Mouse (Mus musculus): ENCODE results near the gene Orc5.

The Orc5 gene
- long read RNA-seq, experiment 1, transcript Orc5-201 (14 exons, 2,103 nt), result major isoform, 14 of 21 reads
- long read RNA-seq, experiment 1, partial matches to known transcripts, result 1 of 21 reads
- long read RNA-seq, experiment 1, other reads (novel, unspliced or antisense), result 6 of 21 reads
- long read RNA-seq, experiment 2, partial matches to known transcripts, result 3 of 11 reads
- long read RNA-seq, experiment 2, other reads (novel, unspliced or antisense), result 3 of 11 reads

GRCm38 (mm10) chr5:22550033-22550551 is at the start of gene Orc5:
Orc5 (minus strand) TSS chr5:22550429.
- intact Hi-C loops (cut with DNase I), result no loop called here

DNA sequence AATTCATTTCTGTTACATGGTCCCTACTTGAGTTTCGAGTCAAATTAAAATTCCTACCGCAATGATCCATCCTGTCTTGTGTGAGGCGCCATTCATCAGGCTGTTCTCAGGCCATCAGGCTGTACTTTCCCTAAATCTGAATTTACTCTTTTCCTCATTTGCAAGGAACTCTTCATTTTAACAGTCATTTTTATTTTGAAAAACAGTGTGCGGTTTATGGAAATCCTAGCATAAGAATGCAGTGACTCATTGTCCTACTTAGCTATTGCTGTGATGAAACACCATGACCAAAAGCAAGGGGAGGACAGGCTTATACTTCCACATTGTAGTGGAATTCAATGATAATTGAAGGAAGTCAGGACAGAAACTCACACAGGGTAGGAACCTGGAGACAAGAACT is 46.8 kb upstream of the Orc5 start:
- intact Hi-C loops (cut with DNase I), result no loop called here

- intact Hi-C loops (cut with DNase I), result no loop called here
These were observed 39.2 kb upstream of the Orc5 start for GRCm38 (mm10) chr5:22589370-22589966.

GRCm38 (mm10) chr5:22587492-22587891 is 37.3 kb upstream of the Orc5 start:
- intact Hi-C loops (cut with DNase I), result no loop called here

- intact Hi-C loops (cut with DNase I), result loop anchor here (5.0 kb wide), 1 partner anchor 643 kb away; no protein-coding TSS in a partner anchor
These were observed 34.3 kb upstream of the Orc5 start for GRCm38 (mm10) chr5:22584556-22584955.

DNA sequence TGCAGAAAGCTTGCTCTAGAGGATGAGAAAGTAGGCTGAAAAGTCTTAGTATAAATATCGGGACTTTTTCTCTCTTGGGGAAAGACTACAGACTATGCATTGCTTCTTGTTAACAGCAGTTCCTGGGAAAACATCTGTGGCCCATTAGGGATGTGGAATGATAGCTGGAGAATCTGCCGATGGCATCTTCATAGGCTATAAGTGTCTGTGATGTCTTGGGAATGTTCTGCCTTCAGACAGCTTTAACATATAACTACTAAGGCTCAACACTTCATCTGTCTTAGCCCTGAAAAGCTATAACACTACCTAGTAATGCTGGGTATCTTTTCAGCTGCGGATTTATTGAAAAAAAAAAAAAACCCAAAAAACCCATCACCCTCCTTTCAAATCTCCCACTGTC is 27.8 kb upstream of the Orc5 start:
- intact Hi-C loops (cut with DNase I), result no loop called here

DNA sequence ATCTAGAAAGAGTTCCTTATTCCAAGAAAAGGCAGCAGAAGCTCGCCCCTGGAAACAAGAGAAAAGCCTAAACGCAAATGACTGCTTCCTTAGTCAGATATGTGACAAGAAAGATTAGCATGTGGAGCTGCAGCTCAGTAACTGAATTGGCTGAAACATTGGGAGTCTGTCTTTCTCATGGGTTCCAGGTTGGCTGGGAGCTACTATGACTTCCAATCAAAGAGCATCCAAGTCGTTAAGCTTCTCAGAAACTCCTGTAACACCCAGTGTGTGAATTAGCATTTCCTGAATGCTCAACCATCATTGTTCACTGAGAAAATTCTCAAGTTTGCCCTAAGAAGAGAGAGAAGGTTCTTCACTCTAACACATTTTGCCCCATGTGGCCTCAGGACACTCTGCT is 24.5 kb upstream of the Orc5 start:
- intact Hi-C loops (cut with DNase I), result no loop called here

GRCm38 (mm10) chr5:22574161-22574560 is 23.9 kb upstream of the Orc5 start:
- intact Hi-C loops (cut with DNase I), result no loop called here

GRCm38 (mm10) chr5:22573696-22574095 is 23.5 kb upstream of the Orc5 start:
- intact Hi-C loops (cut with DNase I), result no loop called here

DNA sequence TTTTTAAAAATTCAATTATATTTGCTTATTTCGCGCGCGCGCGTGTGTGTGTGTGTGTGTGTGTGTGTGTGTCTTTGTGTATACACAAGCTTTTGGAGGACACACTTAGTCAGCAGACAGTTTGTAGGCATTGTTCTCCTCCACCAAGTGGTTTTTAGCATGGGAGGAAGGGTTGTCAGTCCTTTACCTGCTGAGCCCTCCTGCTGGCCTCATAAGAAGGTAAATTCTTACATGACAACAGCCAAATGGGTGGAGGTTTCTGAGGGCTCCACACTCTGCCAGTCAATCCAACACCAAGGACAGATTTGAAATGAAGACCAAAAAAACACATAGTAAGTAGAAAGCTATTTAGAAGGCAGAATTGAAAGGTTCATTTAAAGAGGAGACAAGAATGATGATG is 22.7 kb upstream of the Orc5 start:
- intact Hi-C loops (cut with DNase I), result no loop called here

GRCm38 (mm10) chr5:22572456-22572855 is 22.2 kb upstream of the Orc5 start:
- intact Hi-C loops (cut with DNase I), result no loop called here

DNA sequence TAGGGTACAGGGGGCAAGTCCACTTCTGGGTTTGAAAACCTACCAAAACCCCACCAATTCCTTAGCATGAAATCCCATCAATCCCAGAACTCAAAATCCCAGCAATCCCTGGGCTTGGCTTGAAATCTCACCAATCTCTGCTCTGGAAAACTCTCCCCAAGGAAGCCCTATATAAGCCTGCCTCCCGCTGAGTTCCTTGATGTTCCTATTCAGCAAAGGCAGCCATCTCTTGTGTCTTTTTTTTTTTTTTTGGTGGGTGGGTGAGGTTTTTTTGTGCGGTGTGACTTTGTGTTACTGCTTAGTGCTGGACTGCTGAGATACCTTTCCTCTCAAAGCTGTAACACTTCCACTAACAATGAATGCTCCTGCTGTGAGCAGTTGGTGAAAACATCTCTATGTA is 15.5 kb upstream of the Orc5 start:
- intact Hi-C loops (cut with DNase I), result no loop called here

DNA sequence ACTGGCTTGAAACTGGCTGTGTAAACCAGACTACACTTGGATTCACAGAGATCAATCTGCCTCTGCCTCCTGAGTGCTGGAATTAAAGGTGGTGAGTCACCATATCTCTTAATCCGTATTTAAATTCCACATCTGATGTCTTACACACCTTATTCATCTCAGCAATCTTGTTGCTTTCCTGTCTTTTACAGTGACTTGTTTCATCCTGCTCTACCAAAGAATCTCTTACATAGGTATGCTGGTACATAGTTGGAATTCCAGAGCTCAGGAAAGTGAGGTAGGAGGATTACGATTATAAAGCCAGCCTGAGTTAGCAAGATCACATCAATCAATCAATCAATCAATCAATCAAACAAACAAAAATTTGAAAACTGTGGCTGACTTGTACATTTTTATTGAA is 9.6 kb upstream of the Orc5 start:
- intact Hi-C loops (cut with DNase I), result no loop called here

DNA sequence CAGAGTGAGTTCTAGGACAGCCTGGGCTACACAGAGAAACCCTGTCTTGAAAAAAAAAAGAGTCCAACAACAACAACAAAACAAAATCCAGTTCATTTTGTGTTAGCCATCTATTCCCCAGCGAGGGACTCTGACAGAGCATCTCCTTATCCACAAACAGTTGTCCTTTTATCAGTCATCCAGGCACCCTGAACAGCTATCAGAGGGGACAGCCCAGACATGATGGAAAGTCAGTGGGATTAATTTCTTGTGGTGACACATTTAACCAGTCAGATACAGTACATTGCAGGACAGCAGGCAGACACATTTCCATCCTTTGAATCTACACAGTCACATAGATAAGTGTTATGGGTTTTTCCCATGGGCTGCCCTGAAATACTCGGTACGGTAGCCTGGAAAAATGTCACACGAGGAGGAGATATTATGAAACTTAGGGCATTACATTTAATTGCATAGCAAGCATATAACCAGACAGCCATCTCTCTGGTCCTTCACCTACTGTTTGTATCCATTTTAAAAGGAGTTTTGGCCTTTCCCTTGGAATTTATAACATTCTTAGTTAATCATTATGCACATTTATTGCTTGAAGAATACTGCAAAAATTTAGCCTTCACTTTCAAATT is 7.4 kb upstream of the Orc5 start:
- intact Hi-C loops (cut with DNase I), result no loop called here

DNA sequence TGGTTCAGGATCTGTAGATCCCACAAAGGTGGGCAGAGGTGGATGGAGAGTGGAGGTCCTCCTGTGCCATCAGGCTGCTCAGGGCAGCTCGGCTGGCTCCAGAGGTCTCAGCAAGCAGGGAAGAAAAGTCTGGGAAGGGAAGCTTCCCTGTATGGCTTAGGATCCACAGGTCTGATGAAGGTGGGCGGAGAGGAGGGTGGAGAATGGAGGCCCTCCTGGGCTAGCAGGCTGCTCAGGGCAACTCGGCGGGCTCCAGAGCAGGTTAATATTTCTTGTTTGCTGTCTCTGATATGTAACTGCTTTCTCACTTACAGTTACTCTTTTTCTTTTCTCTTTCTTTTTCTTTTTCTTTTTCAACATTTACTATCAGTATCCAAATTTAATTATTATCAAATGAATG is 6.5 kb upstream of the Orc5 start:
- intact Hi-C loops (cut with DNase I), result no loop called here

DNA sequence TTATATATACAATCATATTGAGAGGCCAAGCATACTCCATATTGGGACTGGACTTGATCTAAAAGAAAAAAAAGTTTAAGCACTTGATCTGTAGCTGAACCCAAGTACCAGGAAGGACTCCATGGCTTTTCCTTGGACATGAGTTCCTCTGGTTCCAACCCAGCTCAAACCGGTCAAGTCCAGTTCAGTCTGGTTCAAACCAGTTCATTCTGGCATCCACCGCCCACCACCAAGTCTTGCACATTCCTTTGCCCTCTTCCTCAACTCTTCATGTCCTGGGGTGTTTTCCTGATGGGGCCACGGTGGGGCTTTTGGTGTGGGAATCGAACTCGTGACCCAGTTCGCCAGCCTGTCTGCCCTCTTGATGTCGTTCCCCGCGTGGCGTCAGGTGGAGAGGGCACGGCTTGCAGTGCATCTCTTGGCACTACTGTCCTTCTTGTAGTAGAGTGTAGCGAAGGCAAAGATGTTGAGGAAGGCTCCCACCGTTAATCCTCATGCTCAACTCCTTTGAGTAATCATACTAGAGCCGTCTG is 2.1 kb upstream of the Orc5 start:
- intact Hi-C loops (cut with DNase I), result no loop called here

- intact Hi-C loops (cut with DNase I), result no loop called here
These were observed 730 bp downstream of the Orc5 start for GRCm38 (mm10) chr5:22549366-22550032.

DNA sequence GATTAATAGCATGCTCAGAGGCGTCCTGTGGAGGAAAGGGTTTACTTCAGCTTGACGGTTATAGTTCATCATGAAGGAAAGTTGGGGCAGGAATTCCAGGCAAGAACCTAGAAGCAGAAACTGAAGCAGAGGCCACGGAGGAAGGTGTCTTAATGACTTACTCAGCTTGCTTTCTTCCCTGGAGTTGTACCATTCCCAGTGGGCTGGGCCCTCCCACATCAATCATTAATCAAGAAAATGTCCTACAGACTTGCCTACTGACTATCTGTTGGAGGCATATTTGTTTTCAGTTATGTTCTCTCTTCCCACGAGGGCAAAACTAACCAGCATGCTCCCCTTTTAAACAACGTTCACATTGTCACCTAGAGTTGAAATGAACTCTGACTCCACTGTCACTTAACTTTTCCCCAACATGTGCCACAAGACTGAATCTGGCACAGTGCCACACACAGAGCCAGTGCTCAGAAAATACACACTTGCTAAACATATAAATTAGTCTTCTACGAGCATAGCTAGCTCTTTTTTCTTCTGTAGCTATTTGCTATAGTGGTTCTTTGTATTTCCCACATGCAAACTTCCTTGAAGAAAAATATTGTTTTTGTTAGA is 1.6 kb downstream of the Orc5 start:
- intact Hi-C loops (cut with DNase I), result no loop called here

- intact Hi-C loops (cut with DNase I), result no loop called here
These were observed 3.7 kb downstream of the Orc5 start for GRCm38 (mm10) chr5:22546536-22546935.

DNA sequence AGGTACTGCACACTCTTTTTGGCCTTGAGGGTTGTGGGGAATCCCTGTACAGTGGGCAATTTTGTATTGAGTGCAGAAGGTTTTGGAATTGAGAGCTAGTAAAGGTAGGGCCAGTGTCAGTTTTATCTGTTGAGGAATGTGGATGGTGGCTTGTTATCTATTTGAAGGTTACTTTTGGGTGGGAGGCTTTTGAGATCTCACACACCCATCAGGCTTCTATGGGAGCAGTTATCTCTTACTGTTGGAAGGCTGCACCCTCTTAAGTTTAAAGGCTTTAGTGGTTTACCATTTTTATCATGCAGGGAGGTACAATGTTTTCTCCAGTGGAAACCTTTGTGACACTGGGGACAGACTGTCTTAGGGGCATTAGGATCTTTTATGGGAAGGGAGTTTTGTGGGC is 4.9 kb downstream of the Orc5 start:
- intact Hi-C loops (cut with DNase I), result no loop called here

DNA sequence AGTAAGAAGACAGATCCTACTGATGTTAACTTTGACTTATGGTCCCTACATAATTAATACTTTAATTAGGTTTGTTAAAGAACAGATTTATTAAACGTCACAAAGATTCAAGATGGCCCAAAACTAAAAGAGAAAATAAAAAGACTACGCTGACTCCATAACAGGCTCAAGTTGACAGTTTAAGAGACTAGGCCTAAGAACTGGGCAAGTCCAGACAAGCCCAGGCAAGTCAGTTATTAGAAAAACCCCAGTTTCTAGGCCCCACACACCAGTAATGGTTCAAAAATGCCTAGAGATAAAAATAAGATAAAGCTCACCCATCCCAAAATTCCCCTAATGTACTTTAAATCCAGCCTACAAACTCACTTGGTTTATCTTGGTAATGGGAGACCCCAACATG is 7.6 kb downstream of the Orc5 start:
- intact Hi-C loops (cut with DNase I), result no loop called here

Measured in adrenal gland (tissue).